Mouse (Mus musculus): ENCODE measurements around the gene Cpvl. TPM values are rescaled to one million over a fixed set of nuclear protein-coding genes. Genes with fewer than 3 reads are reported as not detected.

The Cpvl gene
- polyA plus RNA-seq, 1 experiment from 2014 or later: 0.18 TPM

DNA sequence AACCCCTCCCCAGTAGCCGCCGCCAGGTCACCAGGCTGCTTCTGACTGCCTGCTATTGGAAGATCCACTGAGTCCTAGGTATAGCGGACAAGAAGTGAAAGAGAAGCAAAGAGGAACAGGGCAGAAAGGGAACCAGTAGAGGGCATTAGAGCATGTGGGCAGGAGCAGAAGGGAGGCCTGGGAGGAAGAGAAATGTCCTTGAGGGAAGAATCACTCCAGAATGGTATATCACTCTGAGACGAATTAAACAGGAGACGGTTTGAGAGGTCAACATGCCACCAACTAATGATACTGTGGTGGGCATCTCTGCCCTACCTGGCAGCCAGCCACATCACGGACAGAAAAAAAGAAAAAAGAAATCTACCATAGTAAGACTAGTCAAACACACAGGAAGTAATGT is 9.9 kb downstream of the Cpvl start:
- no peaks in the 10 kb centered on the region for H3K27me3 ChIP-seq (replicated peaks; ENCODE audit: insufficient read depth, low read length)
- 70% methylated on average over 6 of the region's 6 CpGs for WGBS
- H3K36me3 ChIP-seq (ENCODE audit: insufficient read depth, low read length): no peaks in the 10 kb centered on the region
- ATAC-seq (no peak), DNase-seq (ENCODE audit: low spot score) (peak; percentile 60)
- H3K4me2 ChIP-seq (replicated peaks; ENCODE audit: low read depth, low read length): no peak overlapping the region
- no peak overlapping the region for H3K9ac ChIP-seq (replicated peaks; ENCODE audit: low read depth)
- no peaks in the 10 kb centered on the region for H3K9me3 ChIP-seq (ENCODE audit: low read length)
- TF ChIP-seq EP300 (IDR thresholded peaks at IDR 0.05) (no peak), CTCF (IDR thresholded peaks at IDR 0.05) (peak; percentile 70)
- peaks cover 5% of the 10 kb centered on the region for H3K4me1 ChIP-seq (ENCODE audit: insufficient read depth, low read depth, low read length)
- no peak overlapping the region for H3K27ac ChIP-seq (ENCODE audit: low read length)
- H3K4me3 ChIP-seq (ENCODE audit: low read depth, low read length): no peak overlapping the region

DNA sequence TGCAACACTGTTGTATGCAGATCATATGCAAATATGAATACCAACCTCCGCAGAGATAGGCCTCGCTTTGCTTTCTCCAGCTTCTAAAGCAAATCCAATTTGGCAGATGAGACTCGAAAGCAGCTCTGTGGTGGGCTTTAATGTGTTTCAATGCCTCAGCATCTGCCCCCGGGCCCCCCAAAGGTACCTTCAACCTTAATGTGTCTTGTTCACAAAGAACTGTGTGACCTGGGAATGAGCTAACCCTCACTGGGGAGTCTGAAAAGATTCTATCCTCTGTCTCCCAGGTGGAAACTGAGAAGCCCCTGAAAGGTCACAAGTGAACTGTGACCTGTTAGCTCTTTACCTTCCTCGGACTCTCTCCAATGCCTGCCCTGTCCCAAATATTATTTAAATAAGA is 11.9 kb downstream of the Cpvl start:
- H3K4me1 ChIP-seq (ENCODE audit: insufficient read depth, low read depth, low read length): no peaks in the 10 kb centered on the region; the same call in 1 of the 2 replicates
- TF ChIP-seq EP300 (IDR thresholded peaks at IDR 0.05) (no peak), CTCF (IDR thresholded peaks at IDR 0.05) (no peak)
- no peak overlapping the region for H3K4me3 ChIP-seq (ENCODE audit: low read depth, low read length)
- no peaks in the 10 kb centered on the region for H3K9me3 ChIP-seq (ENCODE audit: low read length)
- ATAC-seq: no peak
- H3K9ac ChIP-seq (replicated peaks; ENCODE audit: low read depth): no peak overlapping the region
- H3K27me3 ChIP-seq (replicated peaks; ENCODE audit: insufficient read depth, low read length): no peaks in the 10 kb centered on the region
- 75% methylated on average over 5 of the region's 5 CpGs for WGBS
- no peaks in the 10 kb centered on the region for H3K36me3 ChIP-seq (ENCODE audit: insufficient read depth, low read length)
- DNase-seq (ENCODE audit: low spot score): no peak
- no peak overlapping the region for H3K27ac ChIP-seq (ENCODE audit: low read length)
- no peak overlapping the region for H3K4me2 ChIP-seq (replicated peaks; ENCODE audit: low read depth, low read length)

- no peak for TF ChIP-seq EP300 (IDR thresholded peaks at IDR 0.05)
- no peak overlapping the region for H3K4me2 ChIP-seq (replicated peaks; ENCODE audit: low read depth, low read length)
- WGBS: 43% methylated on average over 5 of the region's 5 CpGs
- no peak overlapping the region for H3K4me3 ChIP-seq (ENCODE audit: low read depth, low read length)
- no peaks in the 10 kb centered on the region for H3K36me3 ChIP-seq (ENCODE audit: insufficient read depth, low read length)
- DNase-seq (ENCODE audit: low spot score): no peak
- H3K9ac ChIP-seq (replicated peaks; ENCODE audit: low read depth): no peak overlapping the region
- no peaks in the 10 kb centered on the region; the same call in 1 of the 2 replicates for H3K4me1 ChIP-seq (ENCODE audit: insufficient read depth, low read depth, low read length)
- no peaks in the 10 kb centered on the region for H3K9me3 ChIP-seq (ENCODE audit: low read length)
- no peaks in the 10 kb centered on the region for H3K27me3 ChIP-seq (replicated peaks; ENCODE audit: insufficient read depth, low read length)
- H3K27ac ChIP-seq (ENCODE audit: low read length): no peak overlapping the region
- no peak for ATAC-seq
Observed at GRCm38 (mm10) chr6:53965900-53966299, 12.6 kb downstream of the Cpvl start.

- Histone ChIP-seq H3K27me3 (replicated peaks; ENCODE audit: insufficient read depth, low read length) (no peaks in the 10 kb centered on the region), H3K27ac (ENCODE audit: low read length) (no peak overlapping the region), H3K4me1 (ENCODE audit: insufficient read depth, low read depth, low read length) (no peaks in the 10 kb centered on the region; the same call in 1 of the 2 replicates), H3K36me3 (ENCODE audit: insufficient read depth, low read length) (no peaks in the 10 kb centered on the region), H3K9ac (replicated peaks; ENCODE audit: low read depth) (no peak overlapping the region), H3K4me2 (replicated peaks; ENCODE audit: low read depth, low read length) (no peak overlapping the region), H3K9me3 (ENCODE audit: low read length) (no peaks in the 10 kb centered on the region), H3K4me3 (ENCODE audit: low read depth, low read length) (no peak overlapping the region)
- no peak for DNase-seq (ENCODE audit: low spot score)
- ATAC-seq: no peak
- 67% methylated on average over 5 of the region's 5 CpGs for WGBS
- TF ChIP-seq CTCF (IDR thresholded peaks at IDR 0.05): no peak
- no peak for TF ChIP-seq EP300 (IDR thresholded peaks at IDR 0.05)
Observed at GRCm38 (mm10) chr6:53963906-53964496, 14.5 kb downstream of the Cpvl start.

DNA sequence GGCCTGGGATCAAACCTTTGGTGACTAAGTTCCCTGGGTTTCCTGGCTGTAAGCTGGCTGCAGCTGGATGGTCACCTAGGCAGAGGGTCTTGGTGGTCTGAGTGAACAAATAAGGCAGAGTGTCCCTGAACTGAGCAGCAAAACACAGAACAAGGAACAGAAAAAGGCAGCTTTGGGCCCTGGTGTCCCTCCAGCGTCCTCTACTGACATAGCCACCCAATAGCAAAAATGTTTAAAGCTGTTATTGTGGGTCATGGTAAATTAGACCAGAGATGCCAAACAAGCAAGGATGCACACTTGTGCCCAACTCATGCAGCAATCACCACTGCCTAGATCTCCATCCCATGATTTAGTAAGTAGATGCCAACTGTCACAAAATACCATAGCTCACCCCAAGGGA is 16.5 kb downstream of the Cpvl start:
- ATAC-seq (no peak), DNase-seq (ENCODE audit: low spot score) (no peak)
- WGBS: 96% methylated on average over 1 of the region's 1 CpGs
- no peaks in the 10 kb centered on the region for H3K9me3 ChIP-seq (ENCODE audit: low read length)
- no peak overlapping the region for H3K4me3 ChIP-seq (ENCODE audit: low read depth, low read length)
- no peak overlapping the region for H3K27ac ChIP-seq (ENCODE audit: low read length)
- H3K9ac ChIP-seq (replicated peaks; ENCODE audit: low read depth): no peak overlapping the region
- H3K4me1 ChIP-seq (ENCODE audit: insufficient read depth, low read depth, low read length): no peaks in the 10 kb centered on the region
- no peaks in the 10 kb centered on the region for H3K36me3 ChIP-seq (ENCODE audit: insufficient read depth, low read length)
- TF ChIP-seq CTCF (IDR thresholded peaks at IDR 0.05) (no peak), EP300 (IDR thresholded peaks at IDR 0.05) (no peak)
- H3K27me3 ChIP-seq (replicated peaks; ENCODE audit: insufficient read depth, low read length): no peaks in the 10 kb centered on the region
- no peak overlapping the region for H3K4me2 ChIP-seq (replicated peaks; ENCODE audit: low read depth, low read length)

DNA sequence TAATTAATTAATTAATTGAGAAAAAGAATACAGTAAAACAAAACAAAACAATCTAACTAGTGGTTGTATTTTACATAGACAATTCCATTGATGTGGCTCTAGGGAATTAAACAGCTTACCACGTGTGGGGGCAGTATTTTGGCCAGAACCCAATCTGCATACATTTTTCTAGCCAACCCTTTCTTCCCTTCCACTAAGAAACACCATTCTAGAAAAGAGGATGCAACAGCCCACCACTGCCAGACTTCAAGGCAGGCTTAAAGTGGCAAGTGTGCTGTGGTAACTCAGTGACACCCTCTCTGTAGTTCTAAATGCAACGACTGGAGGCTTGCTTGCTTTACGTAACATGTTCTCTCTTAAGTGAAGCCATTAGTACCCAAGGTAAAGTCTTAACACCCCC is 18.6 kb downstream of the Cpvl start:
- Histone ChIP-seq H3K27me3 (replicated peaks; ENCODE audit: insufficient read depth, low read length) (no peaks in the 10 kb centered on the region), H3K4me1 (ENCODE audit: insufficient read depth, low read depth, low read length) (no peaks in the 10 kb centered on the region; the same call in 1 of the 2 replicates), H3K9ac (replicated peaks; ENCODE audit: low read depth) (no peak overlapping the region)

More for the DNA sequence above, 18.6 kb downstream of the Cpvl start:
- H3K4me3 ChIP-seq (ENCODE audit: low read depth, low read length): no peak overlapping the region
- WGBS: 51% methylated on average over 3 of the region's 3 CpGs
- H3K9me3 ChIP-seq (ENCODE audit: low read length): no peaks in the 10 kb centered on the region
- H3K27ac ChIP-seq (ENCODE audit: low read length): no peak overlapping the region
- ATAC-seq: no peak
- no peak overlapping the region for H3K4me2 ChIP-seq (replicated peaks; ENCODE audit: low read depth, low read length)
- no peak for TF ChIP-seq CTCF (IDR thresholded peaks at IDR 0.05)
- no peak for TF ChIP-seq EP300 (IDR thresholded peaks at IDR 0.05)
- no peak for DNase-seq (ENCODE audit: low spot score)
- no peaks in the 10 kb centered on the region for H3K36me3 ChIP-seq (ENCODE audit: insufficient read depth, low read length)
